Mouse (Mus musculus): ENCODE data around the gene Nos1ap. TPM values are rescaled to one million over a fixed set of nuclear protein-coding genes. Genes with fewer than 3 reads are reported as not detected.

Gene Nos1ap
- polyA plus RNA-seq, 1 experiment: 20.0 TPM

DNA sequence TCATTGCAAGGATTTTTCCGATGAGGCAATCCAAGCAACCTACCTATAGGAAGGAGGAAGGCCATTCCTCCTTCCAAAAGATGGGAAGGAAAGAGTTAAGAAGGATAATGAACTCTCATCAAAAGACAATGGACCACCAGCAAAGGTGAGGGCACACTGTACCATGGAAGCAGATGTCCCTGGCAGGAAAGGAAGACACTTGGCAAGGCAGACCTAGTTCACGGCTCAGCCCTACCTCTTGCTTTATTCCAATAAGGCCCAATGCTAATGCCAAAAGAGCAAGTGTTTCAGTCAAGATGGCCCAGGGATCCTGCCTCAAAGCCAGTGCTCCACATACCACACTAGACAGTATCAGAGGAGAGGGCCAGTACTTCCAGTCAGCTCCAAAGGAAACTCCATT is 58.4 kb downstream of the Nos1ap start:
- no peaks in the 10 kb centered on the region for H3K36me3 ChIP-seq (ENCODE audit: control insufficient read depth, insufficient read depth, low read length)
- no peak overlapping the region for H3K27ac ChIP-seq (ENCODE audit: insufficient read depth, low read depth, low read length)
- TF ChIP-seq CTCF (conservative IDR thresholded peaks at IDR 0.05; ENCODE audit: insufficient read depth, insufficient read length, low read depth, low read length) (no peak), POLR2A (IDR thresholded peaks at IDR 0.05; ENCODE audit: low read depth, low read length) (no peak)
- WGBS: 81% methylated on average over 2 of the region's 2 CpGs
- no peaks in the 10 kb centered on the region for H3K27me3 ChIP-seq (replicated peaks; ENCODE audit: control insufficient read depth, insufficient read depth, low read length)
- DNase-seq: no peak
- no peak overlapping the region for H3K4me3 ChIP-seq (ENCODE audit: insufficient read depth, low read depth, low read length)
- H3K4me1 ChIP-seq (ENCODE audit: control insufficient read depth, insufficient read depth, low read length): peaks cover 16% of the 10 kb centered on the region

DNA sequence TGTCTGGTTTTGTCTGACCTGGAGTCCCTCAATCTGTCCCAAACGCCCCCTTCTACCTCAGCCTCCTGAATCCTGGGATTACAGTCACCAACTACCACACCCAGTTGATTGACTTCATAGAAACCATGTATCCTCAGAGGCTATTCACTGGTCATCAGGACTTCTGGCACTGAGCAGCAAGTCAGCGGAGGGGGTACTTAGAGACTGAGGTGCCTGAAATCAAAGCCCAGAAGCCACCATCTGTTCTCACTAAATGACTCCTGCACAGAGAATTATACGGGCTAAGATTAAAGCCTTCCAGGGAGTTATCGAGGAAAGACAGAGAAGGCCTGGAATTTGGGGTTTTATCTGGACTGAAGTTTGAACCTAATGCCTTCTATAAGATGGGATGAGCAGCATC is 59.2 kb downstream of the Nos1ap start:
- H3K27ac ChIP-seq (ENCODE audit: insufficient read depth, low read depth, low read length): no peak overlapping the region
- no peak for TF ChIP-seq CTCF (conservative IDR thresholded peaks at IDR 0.05; ENCODE audit: insufficient read depth, insufficient read length, low read depth, low read length)
- no peak for TF ChIP-seq POLR2A (IDR thresholded peaks at IDR 0.05; ENCODE audit: low read depth, low read length)
- H3K4me1 ChIP-seq (ENCODE audit: control insufficient read depth, insufficient read depth, low read length): peaks cover 14% of the 10 kb centered on the region
- no peaks in the 10 kb centered on the region for H3K27me3 ChIP-seq (replicated peaks; ENCODE audit: control insufficient read depth, insufficient read depth, low read length)
- no peaks in the 10 kb centered on the region for H3K36me3 ChIP-seq (ENCODE audit: control insufficient read depth, insufficient read depth, low read length)
- DNase-seq: no peak
- H3K4me3 ChIP-seq (ENCODE audit: insufficient read depth, low read depth, low read length): no peak overlapping the region
- WGBS: 86% methylated on average over 4 of the region's 4 CpGs

DNA sequence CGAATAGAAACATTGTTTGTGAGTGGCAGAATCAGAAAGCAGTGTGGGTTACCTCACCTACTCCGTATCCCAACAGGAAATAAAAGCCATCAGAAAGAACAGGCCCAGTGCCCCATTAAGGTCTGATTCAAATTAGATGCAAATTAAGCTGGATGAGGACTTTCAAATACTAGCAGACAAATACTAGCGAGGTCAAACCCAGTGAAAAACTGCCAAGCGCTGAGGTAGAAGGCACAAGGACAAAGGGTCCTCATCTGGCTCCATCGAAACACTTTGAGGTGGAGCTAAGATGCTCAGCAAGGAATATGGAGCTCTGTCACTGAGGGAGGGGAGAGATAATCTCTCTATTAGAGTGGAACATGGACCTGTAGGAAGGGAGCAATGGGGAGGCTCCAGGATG is 66.8 kb downstream of the Nos1ap start:
- Histone ChIP-seq H3K36me3 (ENCODE audit: control insufficient read depth, insufficient read depth, low read length) (no peaks in the 10 kb centered on the region), H3K4me1 (ENCODE audit: control insufficient read depth, insufficient read depth, low read length) (peaks cover 35% of the 10 kb centered on the region), H3K4me3 (ENCODE audit: insufficient read depth, low read depth, low read length) (no peak overlapping the region), H3K27me3 (replicated peaks; ENCODE audit: control insufficient read depth, insufficient read depth, low read length) (no peaks in the 10 kb centered on the region), H3K27ac (ENCODE audit: insufficient read depth, low read depth, low read length) (peak overlapping the region; percentile 52)
- WGBS: 55% methylated on average over 5 of the region's 5 CpGs
- TF ChIP-seq CTCF (conservative IDR thresholded peaks at IDR 0.05; ENCODE audit: insufficient read depth, insufficient read length, low read depth, low read length): no peak
- TF ChIP-seq POLR2A (IDR thresholded peaks at IDR 0.05; ENCODE audit: low read depth, low read length): no peak
- peak; percentile 35 for DNase-seq

DNA sequence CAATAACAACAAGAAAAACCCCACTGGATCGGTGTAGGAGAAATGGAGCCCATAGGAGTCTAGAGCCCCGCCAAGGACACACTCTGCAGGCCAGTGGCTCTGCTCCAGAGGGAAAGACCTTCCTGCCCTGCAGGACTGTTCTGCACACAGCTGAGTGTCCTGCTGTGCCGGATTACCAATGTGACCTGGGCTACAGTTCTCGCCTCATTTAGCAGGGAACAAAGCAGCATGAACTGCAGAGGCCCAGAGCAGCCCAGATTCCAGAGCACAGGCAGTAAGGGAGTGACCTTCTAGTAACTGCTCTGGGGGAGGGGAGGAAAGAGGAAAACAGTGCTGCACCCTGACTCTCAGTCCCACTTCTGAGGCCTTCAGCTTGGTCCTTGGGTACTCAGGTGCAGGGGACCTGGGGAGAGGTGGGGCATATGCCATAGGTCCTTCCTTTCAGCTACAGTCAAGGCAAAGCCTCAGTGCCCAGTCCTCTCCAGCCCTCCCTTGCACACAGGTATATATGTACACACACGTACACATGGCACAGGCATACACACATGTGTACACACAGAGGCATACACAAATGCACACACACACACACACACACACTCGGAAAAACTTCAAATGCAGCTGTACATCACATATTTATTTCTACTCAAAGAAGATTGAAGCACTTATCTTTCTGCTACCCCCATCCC is 68.0 kb downstream of the Nos1ap start:
- H3K4me1 ChIP-seq (ENCODE audit: control insufficient read depth, insufficient read depth, low read length): peaks cover 35% of the 10 kb centered on the region
- H3K4me3 ChIP-seq (ENCODE audit: insufficient read depth, low read depth, low read length): no peak overlapping the region
- DNase-seq: peak; percentile 93
- no peaks in the 10 kb centered on the region for H3K27me3 ChIP-seq (replicated peaks; ENCODE audit: control insufficient read depth, insufficient read depth, low read length)
- WGBS: 40% methylated on average over 6 of the region's 6 CpGs
- H3K27ac ChIP-seq (ENCODE audit: insufficient read depth, low read depth, low read length): peak overlapping the region; percentile 52
- no peaks in the 10 kb centered on the region for H3K36me3 ChIP-seq (ENCODE audit: control insufficient read depth, insufficient read depth, low read length)
- no peak for TF ChIP-seq POLR2A (IDR thresholded peaks at IDR 0.05; ENCODE audit: low read depth, low read length)
- TF ChIP-seq CTCF (conservative IDR thresholded peaks at IDR 0.05; ENCODE audit: insufficient read depth, insufficient read length, low read depth, low read length): no peak

DNA sequence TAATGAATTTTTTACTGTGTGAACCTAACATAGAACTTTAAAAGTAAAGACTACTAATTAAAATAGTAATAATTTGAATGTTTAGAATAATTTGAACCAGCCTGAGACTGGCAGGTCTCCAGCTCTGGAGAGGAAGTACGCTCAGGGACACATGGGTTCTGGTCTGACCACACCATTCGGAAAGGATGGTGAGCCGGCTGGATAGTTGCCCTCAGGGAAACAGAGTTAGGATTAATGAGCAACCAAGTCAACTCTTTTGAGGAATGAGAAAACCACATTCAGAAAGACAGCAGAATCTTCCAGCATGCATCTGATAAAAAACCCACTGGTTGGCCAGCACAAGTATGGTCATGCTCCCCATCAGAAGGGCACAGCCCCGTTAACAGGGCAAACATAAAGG is 69.5 kb downstream of the Nos1ap start:
- no peak for TF ChIP-seq POLR2A (IDR thresholded peaks at IDR 0.05; ENCODE audit: low read depth, low read length)
- no peak for TF ChIP-seq CTCF (conservative IDR thresholded peaks at IDR 0.05; ENCODE audit: insufficient read depth, insufficient read length, low read depth, low read length)
- Histone ChIP-seq H3K36me3 (ENCODE audit: control insufficient read depth, insufficient read depth, low read length) (no peaks in the 10 kb centered on the region), H3K4me3 (ENCODE audit: insufficient read depth, low read depth, low read length) (no peak overlapping the region), H3K27ac (ENCODE audit: insufficient read depth, low read depth, low read length) (peak overlapping the region; percentile 18; the same call in 1 of the 2 replicates), H3K4me1 (ENCODE audit: control insufficient read depth, insufficient read depth, low read length) (peaks cover 43% of the 10 kb centered on the region), H3K27me3 (replicated peaks; ENCODE audit: control insufficient read depth, insufficient read depth, low read length) (no peaks in the 10 kb centered on the region)
- DNase-seq: peak; percentile 68
- 43% methylated on average over 4 of the region's 4 CpGs for WGBS

DNA sequence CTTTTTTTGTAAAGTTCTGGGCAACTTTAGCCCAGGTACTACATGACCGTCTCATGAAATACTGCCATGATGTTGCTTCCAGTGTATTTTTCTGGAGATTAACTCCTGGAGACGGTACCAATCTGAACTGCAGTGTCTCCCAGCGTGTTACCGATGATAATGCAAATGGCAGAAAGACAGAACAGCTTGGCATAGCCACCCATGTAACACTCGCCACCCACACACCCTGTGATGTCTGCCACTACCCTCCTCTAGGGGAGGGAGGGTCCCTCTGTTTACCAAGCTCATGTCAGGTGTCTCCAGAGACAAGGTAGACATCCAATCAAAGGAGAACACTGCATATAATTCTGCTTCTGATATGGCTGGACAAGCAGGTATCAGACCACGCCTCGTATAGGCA is 70.0 kb downstream of the Nos1ap start:
- no peak overlapping the region for H3K27ac ChIP-seq (ENCODE audit: insufficient read depth, low read depth, low read length)
- no peaks in the 10 kb centered on the region for H3K27me3 ChIP-seq (replicated peaks; ENCODE audit: control insufficient read depth, insufficient read depth, low read length)
- no peak for DNase-seq
- WGBS: 95% methylated on average over 7 of the region's 7 CpGs
- H3K4me3 ChIP-seq (ENCODE audit: insufficient read depth, low read depth, low read length): no peak overlapping the region
- H3K4me1 ChIP-seq (ENCODE audit: control insufficient read depth, insufficient read depth, low read length): peaks cover 46% of the 10 kb centered on the region
- TF ChIP-seq CTCF (conservative IDR thresholded peaks at IDR 0.05; ENCODE audit: insufficient read depth, insufficient read length, low read depth, low read length) (no peak), POLR2A (IDR thresholded peaks at IDR 0.05; ENCODE audit: low read depth, low read length) (no peak)
- H3K36me3 ChIP-seq (ENCODE audit: control insufficient read depth, insufficient read depth, low read length): no peaks in the 10 kb centered on the region

DNA sequence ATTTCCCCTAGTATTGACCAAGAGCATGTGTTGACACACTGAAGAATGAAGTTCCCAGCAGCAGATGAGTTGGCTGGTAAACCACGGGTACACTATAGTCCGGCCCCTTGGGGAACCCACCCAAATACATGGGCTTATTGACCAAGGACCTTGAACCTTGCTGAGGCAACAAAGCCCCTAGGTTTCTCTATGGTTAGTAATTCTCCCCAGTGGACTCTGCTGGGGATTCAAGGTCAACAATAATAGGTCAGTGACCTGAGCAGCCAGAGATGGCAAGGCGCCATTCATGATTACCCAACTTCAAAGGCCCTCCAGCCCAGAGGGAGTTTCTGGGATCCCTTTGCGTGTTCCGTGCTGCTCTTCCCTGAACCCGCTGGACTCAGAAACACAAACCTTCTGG is 73.5 kb downstream of the Nos1ap start:
- 50% methylated on average over 6 of the region's 6 CpGs for WGBS
- no peak overlapping the region for H3K27ac ChIP-seq (ENCODE audit: insufficient read depth, low read depth, low read length)
- peak; percentile 84 for DNase-seq
- TF ChIP-seq POLR2A (IDR thresholded peaks at IDR 0.05; ENCODE audit: low read depth, low read length) (no peak), CTCF (conservative IDR thresholded peaks at IDR 0.05; ENCODE audit: insufficient read depth, insufficient read length, low read depth, low read length) (no peak)
- no peak overlapping the region for H3K4me3 ChIP-seq (ENCODE audit: insufficient read depth, low read depth, low read length)
- H3K27me3 ChIP-seq (replicated peaks; ENCODE audit: control insufficient read depth, insufficient read depth, low read length): no peaks in the 10 kb centered on the region
- peaks cover 28% of the 10 kb centered on the region for H3K4me1 ChIP-seq (ENCODE audit: control insufficient read depth, insufficient read depth, low read length)
- no peaks in the 10 kb centered on the region for H3K36me3 ChIP-seq (ENCODE audit: control insufficient read depth, insufficient read depth, low read length)
